Mouse (Mus musculus) A20 (cell line): ENCODE measurements around the gene Clic4.

Source experiments
- DNase-seq: peaks from one replicate; pipeline ENCODE4 v3.0.0-alpha.2; 2011; ENCODE audit warnings: low read depth, low spot score

The Clic4 gene

DNA sequence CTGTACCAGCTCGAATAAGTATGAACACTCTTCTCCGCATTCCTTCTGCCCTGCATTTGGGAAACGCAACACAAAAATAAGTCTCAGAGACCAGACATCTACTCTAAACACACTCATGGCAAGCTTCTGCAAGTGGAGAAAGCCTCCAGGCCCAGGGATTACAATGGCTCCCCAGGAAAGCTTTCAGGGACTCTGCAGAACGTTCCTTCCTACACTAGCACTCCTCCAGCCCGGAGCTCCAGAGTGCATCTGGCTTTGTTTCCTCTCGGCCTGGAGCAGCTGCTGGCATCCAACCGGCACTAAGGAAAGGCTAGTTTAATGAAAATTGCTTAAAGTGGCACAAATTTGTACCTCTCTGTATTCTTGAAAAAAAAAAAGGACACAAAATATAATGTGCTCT, 14.1 kb downstream of the Clic4 start:
- DNase-seq: no peak

DNA sequence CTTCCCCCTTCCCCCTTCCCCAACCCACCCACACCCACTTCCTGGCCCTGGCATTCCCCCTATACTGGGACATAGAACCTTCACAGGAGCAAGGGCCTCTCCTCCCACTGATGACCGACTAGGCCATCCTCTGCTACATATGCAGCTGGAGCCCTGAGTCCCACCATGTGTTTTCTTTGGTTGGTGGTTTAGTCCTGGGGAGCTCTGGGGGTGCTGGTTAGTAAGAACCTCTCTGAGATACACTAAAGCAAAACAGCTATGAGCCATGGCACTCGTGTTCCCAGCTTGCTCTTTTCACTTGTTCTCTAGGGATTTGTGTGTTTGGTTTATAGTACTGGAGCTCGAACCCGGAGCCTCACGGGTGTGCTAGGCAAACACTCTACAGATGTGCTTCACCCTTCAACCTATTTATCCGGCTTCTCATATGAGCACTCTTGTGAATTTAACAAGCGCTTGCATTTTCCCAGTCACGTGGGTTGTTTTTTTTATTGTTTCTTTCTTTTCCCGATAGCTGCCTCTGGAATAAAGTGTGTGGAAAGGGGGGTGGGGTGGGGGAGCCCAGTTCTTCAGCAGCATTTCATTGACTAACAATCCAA, 14.6 kb downstream of the Clic4 start:
- DNase-seq: no peak

GRCm38 (mm10) chr4:135256536-135257450, 15.8 kb downstream of the Clic4 start:
- no peak for DNase-seq

GRCm38 (mm10) chr4:135254770-135255169, 17.8 kb downstream of the Clic4 start:
- DNase-seq: no peak

- no peak for DNase-seq
Observed at GRCm38 (mm10) chr4:135254321-135254720, 18.3 kb downstream of the Clic4 start.

DNA sequence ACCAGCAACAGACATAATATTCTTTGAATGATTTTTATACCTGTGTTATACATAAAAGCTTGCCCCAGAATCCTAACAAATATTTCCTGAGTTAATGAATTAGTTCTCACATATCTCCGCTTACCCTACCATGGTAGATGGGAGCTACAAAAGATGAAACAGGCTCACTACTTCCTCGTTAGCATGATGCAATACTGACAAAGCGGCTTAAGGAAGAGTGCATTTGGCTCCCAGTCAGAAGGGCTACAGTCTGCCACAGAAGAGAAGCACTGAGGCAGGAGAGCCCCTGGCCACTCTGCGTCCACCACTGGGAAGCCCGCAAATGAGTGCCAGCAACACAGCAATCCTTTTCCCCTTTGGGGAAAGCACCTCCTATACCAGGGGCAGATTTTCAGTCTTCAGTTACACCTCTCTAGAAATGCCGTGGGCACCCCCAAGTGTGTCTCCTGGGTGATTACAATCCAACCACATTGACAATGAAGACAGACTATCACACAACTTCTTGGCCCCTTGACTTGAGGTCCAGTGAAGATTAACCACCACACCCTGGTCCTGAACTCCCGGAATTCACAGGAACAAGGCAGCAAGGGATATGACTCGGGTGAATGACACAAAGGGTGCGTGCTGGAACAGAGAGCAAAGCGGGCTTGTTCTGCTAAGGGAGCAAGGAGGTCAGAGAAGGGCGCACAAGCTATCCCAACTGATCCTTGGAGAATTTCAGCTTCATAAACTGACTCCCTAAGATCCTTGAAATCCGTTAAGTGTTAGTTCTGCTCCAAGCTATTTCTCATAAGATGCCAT, 19.2 kb downstream of the Clic4 start:
- no peak for DNase-seq

GRCm38 (mm10) chr4:135251801-135252200, 20.8 kb downstream of the Clic4 start:
- no peak for DNase-seq

DNA sequence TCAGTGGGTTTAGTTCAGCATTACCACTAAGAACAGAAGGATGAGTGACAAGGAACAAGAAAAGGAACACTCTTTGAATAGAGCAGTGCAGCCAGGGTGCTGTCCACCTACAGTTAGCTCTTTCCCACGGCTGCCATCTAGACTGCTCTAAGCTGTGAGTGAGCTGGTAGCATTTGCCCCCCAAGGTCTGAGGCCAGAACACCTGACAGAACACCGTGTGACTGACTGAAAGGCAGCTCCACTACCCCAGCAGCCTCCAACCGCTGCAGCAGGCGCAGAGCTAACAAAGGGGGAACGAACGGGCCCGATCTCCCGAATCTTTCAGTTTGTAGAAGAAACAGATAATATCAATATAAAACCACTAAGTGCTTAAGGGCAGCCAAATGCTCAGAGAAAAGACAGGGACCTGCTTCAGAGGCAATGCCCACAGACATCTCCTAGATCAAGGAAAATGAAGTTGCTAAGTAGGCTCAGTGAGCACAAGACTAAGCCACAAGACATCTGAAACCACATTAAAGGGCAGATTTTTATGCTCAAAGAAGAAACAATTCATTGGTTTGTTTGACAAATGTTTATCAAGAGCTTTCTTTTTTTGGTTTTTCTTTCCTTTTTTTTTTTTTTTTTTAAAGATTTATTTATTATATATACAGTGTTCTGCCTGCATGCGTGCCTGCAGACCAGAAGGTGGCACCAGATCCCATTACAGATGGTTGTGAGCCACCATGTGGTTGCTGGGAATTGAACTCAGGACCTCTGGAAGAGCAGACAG, 24.2 kb downstream of the Clic4 start:
- no peak for DNase-seq

DNA sequence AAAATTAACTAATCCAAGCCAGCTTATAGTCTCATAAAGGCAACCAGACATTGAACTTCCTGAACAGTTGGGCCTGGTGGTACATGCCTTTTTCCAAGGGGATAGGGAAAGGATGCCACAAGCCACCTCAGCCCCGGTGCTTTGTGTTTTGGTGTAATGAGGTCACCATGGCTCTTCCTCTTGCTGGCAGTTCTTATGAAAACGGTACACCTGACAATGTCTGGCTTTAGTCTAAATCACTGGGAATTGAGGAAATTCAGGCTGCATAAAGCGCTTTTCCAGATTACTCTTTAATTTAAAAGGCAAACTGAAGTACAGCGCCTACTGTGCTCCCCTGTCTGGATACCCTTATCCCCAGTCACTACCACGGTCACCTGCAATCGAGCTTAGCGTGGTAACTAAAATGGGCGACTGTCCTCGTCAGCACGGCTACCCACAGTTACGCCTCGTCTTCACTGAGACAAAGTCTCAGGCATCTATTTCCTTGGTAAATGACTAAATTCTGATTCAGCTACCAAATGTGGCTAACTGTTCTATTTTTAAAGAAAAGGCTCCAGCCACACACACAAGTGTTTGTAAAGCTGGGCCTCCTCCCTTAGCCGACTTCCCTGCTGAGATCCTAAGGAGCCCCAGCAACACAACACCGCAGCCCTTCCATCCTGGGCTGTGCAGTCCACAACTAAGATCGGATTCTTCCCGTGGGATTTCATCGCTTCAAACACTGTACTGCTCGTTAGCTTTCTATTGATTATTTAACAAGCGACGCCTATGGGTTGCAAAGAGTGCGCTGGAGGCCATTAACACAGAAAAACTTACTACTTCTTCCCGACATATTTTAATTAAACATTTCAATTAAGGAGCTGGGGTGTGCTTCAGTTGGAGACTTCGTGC, 25.5 kb downstream of the Clic4 start:
- DNase-seq: no peak

- no peak for DNase-seq
Observed at GRCm38 (mm10) chr4:135246444-135246843, 26.2 kb downstream of the Clic4 start.

DNA sequence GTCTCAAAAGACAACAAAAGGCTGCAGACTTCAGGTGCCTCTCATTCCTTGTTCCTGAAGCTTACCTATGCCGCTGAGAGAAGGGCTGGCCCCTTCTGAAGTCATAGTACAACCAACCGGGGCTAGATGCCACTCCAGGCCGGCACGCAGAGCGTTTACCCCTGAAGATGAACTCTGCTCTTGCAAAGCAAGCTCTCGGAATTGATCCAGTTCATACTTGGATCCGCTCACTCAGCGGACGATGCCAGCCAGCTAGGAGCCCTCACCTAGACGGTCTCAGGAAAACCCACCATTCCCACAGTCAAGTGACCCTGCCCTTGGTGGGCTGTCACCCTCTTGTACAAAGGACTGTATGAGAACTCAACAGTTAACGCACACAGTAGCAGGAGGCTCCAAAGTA, 26.8 kb downstream of the Clic4 start:
- DNase-seq: no peak

DNA sequence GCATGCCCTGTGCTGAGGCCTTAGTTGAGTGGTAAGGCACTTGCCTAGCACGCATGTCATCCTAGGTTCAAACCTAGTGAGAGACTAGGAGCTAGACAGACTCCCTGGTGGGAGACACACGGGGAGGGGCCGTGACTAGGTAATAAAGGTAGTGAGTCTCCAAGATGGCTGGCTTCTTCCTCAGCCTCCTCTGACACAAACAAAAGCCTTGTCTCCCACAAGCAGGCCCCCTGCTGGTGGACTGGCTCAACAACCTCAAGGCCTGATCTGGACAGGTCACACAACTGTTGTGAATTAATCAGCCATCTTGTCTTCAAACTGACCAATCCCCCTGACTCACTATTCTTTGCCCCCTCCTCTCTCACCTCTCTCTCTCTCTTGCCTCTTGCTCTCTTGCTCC, 28.3 kb downstream of the Clic4 start:
- peak; percentile 78 for DNase-seq

DNA sequence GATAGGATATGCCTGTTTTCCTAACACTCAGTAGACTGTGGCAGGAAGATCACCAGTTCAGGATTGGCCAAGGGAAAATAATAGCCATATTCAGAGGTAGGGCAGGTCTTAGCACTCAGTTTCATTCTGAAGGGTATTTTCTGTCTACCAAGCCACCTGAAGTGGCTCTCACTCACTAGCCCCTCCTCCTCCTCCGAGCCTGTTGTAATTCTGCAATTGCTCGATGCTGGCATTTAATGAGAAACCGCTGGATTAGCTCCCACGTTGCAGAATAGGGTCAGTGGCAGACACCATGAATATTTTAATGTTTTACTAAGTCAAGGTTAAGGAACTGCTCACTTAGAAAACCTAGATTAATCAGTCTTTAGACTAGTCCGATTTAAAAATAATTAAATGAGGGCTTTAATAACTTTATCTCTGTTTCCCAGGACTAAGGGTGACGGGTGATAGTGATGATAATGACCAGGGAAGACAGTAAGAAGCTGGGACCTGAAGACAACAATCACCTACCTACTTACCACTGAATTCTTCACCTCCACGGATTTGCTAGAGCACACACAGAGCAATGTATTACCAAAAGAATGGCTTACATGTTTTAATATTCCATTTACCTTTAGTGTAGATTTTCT, 29.6 kb downstream of the Clic4 start:
- DNase-seq: no peak

- DNase-seq: peak; percentile 76
Observed at GRCm38 (mm10) chr4:135242383-135242782, 30.2 kb downstream of the Clic4 start.

DNA sequence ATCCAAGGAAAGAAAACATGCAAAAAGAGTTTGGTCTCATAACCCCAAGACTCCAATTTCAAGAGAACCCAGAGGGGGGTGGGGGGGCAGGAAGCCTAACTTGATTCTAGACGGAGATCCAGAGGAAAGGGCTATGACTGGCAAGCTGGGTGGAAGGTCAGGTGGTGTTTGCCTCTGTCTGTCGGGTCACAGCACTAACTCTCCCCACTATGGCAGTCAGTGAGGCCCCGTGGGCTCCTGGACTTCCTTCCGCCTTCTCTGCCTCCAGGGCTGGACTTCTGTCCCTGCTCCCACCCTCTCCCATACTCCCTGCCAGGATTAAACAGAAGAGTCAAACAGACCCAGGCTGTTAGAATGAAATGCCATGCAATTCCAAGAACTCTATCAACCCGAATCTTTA, 30.9 kb downstream of the Clic4 start:
- peak; percentile 59 for DNase-seq

- DNase-seq: peak; percentile 61
Observed at GRCm38 (mm10) chr4:135241106-135241505, 31.5 kb downstream of the Clic4 start.

- peak; percentile 88 for DNase-seq
Observed at GRCm38 (mm10) chr4:135240329-135240728, 32.3 kb downstream of the Clic4 start.

DNA sequence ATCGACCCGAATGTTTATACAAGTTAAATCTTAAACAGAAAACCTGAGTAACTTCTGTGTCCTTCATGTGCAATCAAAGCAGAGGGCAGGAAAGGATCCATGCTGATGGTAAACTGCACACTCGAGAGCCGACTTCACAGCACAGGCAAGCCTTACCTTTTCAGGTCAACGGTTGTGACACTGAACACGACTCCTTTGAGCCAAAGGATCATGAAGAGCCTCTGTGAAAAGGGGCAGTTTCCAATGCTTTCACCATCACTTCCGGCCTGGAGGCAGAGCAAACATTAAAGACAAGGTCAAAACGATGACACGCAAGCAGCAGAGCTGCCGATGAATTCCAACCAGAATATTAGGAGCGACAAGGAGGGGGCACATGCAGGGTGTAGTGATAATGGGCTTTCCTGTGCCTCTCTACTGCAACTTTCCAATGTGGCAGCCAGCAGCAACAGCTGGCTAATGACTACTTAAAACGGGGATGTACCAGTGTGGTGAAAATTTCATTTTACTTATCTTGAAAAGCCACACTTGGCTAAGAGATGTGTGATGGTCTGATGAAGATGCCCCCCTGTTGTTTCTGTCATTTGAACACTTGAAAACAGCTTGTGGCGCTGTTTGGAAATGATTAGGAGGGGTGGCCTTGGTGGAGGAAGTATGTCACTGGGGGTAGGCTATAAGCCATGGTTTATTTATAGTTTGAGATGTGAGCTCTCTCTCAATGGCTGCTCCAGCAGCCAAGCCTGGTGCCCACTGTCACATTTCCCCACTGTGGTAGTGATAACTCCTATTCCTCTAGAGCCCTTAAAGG, 33.7 kb downstream of the Clic4 start:
- DNase-seq: peak; percentile 49

- no peak for DNase-seq
Observed at GRCm38 (mm10) chr4:135236658-135237057, 36.0 kb downstream of the Clic4 start.
